Mouse (Mus musculus): ENCODE results near the gene Esr2.

DNA sequence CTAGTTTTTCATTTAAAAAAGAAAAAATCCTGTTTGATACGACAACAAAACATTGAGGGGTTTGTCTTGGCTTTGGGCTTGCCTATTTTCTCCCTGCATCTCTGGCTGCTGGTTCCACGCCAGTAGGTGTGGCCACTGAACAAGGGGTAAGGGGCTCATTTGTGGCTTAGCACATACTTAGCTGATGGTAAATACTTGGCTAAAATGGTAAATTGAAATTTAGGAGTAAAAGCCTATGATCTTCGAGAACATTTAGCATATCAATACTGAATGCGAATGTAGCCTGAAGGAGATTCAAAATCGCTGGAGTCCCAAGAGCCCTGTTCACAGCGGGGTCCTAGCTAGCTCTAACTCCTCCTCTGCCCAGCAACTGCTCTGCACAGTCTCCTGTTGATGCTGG is 40.4 kb downstream of the Esr2 start:
- TF ChIP-seq CTCF (IDR thresholded peaks at IDR 0.05; ENCODE audit: borderline replicate concordance, insufficient read depth, low read depth, low read length) (no peak), POLR2A (IDR thresholded peaks at IDR 0.05; ENCODE audit: borderline replicate concordance, insufficient read depth, low read length) (no peak)

All from cerebellum, adult 2 months (tissue).